Mouse (Mus musculus) liver, postnatal 0 days (tissue): ENCODE measurements around the gene Samd7.

ENCODE experiments used
- CTCF ChIP-seq: sonication (generic); IDR thresholded peaks from 2 replicates; pipeline ENCODE4 v1.5.1; 2016; ENCODE audit warnings: antibody characterized with exemption, low read depth
- EP300 ChIP-seq: IDR thresholded peaks from 2 replicates; pipeline ENCODE4 v1.6.1; 2016; ENCODE audit warnings: antibody characterized with exemption, low read depth, mild to moderate bottlenecking

- TF ChIP-seq CTCF (no peak), EP300 (no peak)
Observed at GRCm38 (mm10) chr3:30772631-30773030, 26.5 kb downstream of the Samd7 start.
